Comparison of ENCODE assay signal across 19 mouse cellular contexts in the genomic region with DNA sequence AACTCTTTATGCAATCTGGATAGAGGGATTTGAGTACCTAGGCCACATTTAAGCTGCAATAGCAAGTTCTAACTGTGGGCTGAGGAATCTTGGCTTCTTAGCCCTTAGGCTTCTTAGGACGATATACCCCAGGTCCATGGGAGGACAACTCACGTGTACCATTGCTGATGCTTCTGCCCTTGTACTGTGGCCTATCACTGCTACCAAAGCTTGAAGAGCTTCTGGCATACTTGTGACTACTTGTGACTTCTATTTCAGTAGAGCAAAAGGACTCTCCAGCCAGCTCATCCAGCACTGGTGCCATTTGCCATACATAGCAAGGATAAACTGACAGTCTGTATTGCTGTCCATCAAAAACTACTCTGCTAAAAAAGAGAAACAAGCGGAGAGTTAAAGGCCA. TPM values are rescaled to one million over a fixed set of nuclear protein-coding genes. Genes with fewer than 3 reads are reported as not detected.
A peak's percentile ranks its signal among the peaks of the same experiment; 100 is the strongest.
DNase-seq lines count a peak whose midpoint lies in the region; ATAC-seq and TF ChIP-seq lines count a peak whose summit lies in the region.
"Had no signal": no experiment of that assay in that cellular context is flagged by ENCODE, and none has a peak within 500 bp of the region (broad histone marks: within the 10 kb centered on the region; RNA-seq: fewer than 3 reads in every experiment).

No protein-coding gene starts in this region.

- no peak overlapping the region for H3K4me3 ChIP-seq in gastrocnemius, adult 2 months
- no peak overlapping the region for H3K4me3 ChIP-seq in heart, embryonic 10.5 days
- no peak overlapping the region for H3K4me3 ChIP-seq in liver, embryonic 13.5 days (replicated peaks)
- H3K4me3 ChIP-seq in liver, embryonic 11.5 days (ENCODE audit: low read depth, low read length), result no peak overlapping the region

- H3K9me3 ChIP-seq in heart, embryonic 10.5 days, result no peaks in the 10 kb centered on the region
- no peaks in the 10 kb centered on the region for H3K9me3 ChIP-seq in liver, embryonic 13.5 days (replicated peaks)
- H3K9me3 ChIP-seq in liver, embryonic 11.5 days (ENCODE audit: control insufficient read depth, low read length), result no peaks in the 10 kb centered on the region
- H3K9me3 ChIP-seq: embryonic facial prominence, embryonic 12.5 days; forebrain, embryonic 15.5 days; heart, embryonic 13.5 days; hindbrain, embryonic 15.5 days had no signal

- H3K36me3 ChIP-seq in heart, embryonic 10.5 days, result no peaks in the 10 kb centered on the region
- H3K36me3 ChIP-seq in liver, embryonic 13.5 days, result no peaks in the 10 kb centered on the region
- no peaks in the 10 kb centered on the region for H3K36me3 ChIP-seq in liver, embryonic 11.5 days (ENCODE audit: control insufficient read depth, insufficient read depth, low read length)
- H3K36me3 ChIP-seq: embryonic facial prominence, embryonic 12.5 days; forebrain, embryonic 15.5 days; heart, embryonic 13.5 days; hindbrain, embryonic 15.5 days had no signal

- WGBS in heart, embryonic 10.5 days, result 85% methylated on average over 3 of the region's 3 CpGs
- WGBS in liver, embryonic 13.5 days (ENCODE audit: insufficient replicate concordance), result 85% methylated on average over 3 of the region's 3 CpGs
- WGBS in liver, embryonic 11.5 days, result 88% methylated on average over 3 of the region's 3 CpGs

- peak overlapping the region; percentile 86; the same call in 1 of the 2 replicates for H3K4me2 ChIP-seq in liver, embryonic 13.5 days
- no peak overlapping the region for H3K4me2 ChIP-seq in liver, embryonic 11.5 days

- peaks cover 16% of the 10 kb centered on the region; the same call in 1 of the 2 replicates for H3K4me1 ChIP-seq in heart, embryonic 10.5 days
- H3K4me1 ChIP-seq in liver, embryonic 13.5 days (replicated peaks), result peaks cover 41% of the 10 kb centered on the region
- peaks cover 15% of the 10 kb centered on the region for H3K4me1 ChIP-seq in liver, embryonic 11.5 days (replicated peaks; ENCODE audit: control insufficient read depth, insufficient read depth, low read length)

- no peaks in the 10 kb centered on the region for H3K27me3 ChIP-seq in heart, embryonic 10.5 days (ENCODE audit: insufficient read depth, poor library complexity, severe bottlenecking)
- H3K27me3 ChIP-seq in liver, embryonic 13.5 days, result no peaks in the 10 kb centered on the region
- H3K27me3 ChIP-seq in liver, embryonic 11.5 days (replicated peaks; ENCODE audit: control insufficient read depth, insufficient read depth, low read length), result no peaks in the 10 kb centered on the region
- H3K27me3 ChIP-seq: embryonic facial prominence, embryonic 12.5 days; forebrain, embryonic 15.5 days; heart, embryonic 13.5 days; hindbrain, embryonic 15.5 days had no signal

- ATAC-seq in liver, embryonic 13.5 days (ENCODE audit: low read depth), result no peak
- ATAC-seq in liver, embryonic 11.5 days (replicated peaks; ENCODE audit: low FRiP score), result no peak
- no peak for ATAC-seq in CD4-positive, CD25-positive, alpha-beta regulatory T cell, adult 4 months
- ATAC-seq: forebrain, embryonic 15.5 days; intestine, embryonic 16.5 days had no signal

- intact Hi-C loops in gastrocnemius, adult 2 months (cut with DNase I), result no loop called here

- H3K9ac ChIP-seq in liver, embryonic 13.5 days, result 0 out of 2 replicates have a peak overlapping the region, but pooled peaks have one; percentile 93
- no peak overlapping the region for H3K9ac ChIP-seq in liver, embryonic 11.5 days (ENCODE audit: low read depth, low read length)
- H3K9ac ChIP-seq: forebrain, embryonic 15.5 days; hindbrain, embryonic 15.5 days had no signal

- DNase-seq in gastrocnemius, adult 2 months, result no peak
- no peak for DNase-seq in gastrocnemius, postnatal 10 days
- peak; percentile 48 for DNase-seq in heart, adult 8-10 months (ENCODE audit: low spot score)
- DNase-seq in heart, embryonic 10.5 days (ENCODE audit: low spot score), result no peak
- no peak for DNase-seq in liver, embryonic 13.5 days
- no peak for DNase-seq in liver, embryonic 11.5 days (ENCODE audit: low spot score)
- DNase-seq: adrenal gland, adult 8-10 months; adrenal gland, postnatal 36 days; cerebellum, adult 11 months; cerebellum, adult 8-10 months; cerebellum, postnatal 25 days; gastrocnemius, postnatal 25 days; kidney, adult 2 months had no signal

- no peak for TF ChIP-seq CTCF in gastrocnemius, adult 2 months (IDR thresholded peaks at IDR 0.05)

- H3K27ac ChIP-seq in gastrocnemius, adult 2 months, result peak overlapping the region; percentile 99
- H3K27ac ChIP-seq in heart, embryonic 10.5 days, result no peak overlapping the region
- H3K27ac ChIP-seq in liver, embryonic 13.5 days, result no peak overlapping the region
- no peak overlapping the region for H3K27ac ChIP-seq in liver, embryonic 11.5 days (ENCODE audit: low read depth, low read length)
- H3K27ac ChIP-seq: embryonic facial prominence, embryonic 12.5 days; hindbrain, embryonic 15.5 days had no signal

RNA-seq across cellular contexts. Expression of gene Ogdh, which starts 1.3 kb away (rescaled TPM):
- 100 to 1,000 TPM; 620 to 834 TPM for total RNA-seq in gastrocnemius, adult 2 months (2021)
- 100 to 1,000 TPM; 437 to 480 TPM for total RNA-seq in gastrocnemius, postnatal 10 days (2021)
- 1,000 to 10,000 TPM; 1,901 to 2,083 (median 1,945) TPM for total RNA-seq in heart, adult 8-10 months (2022)
- 187 and 299 TPM in 2 replicates for polyA plus RNA-seq in heart, embryonic 10.5 days (2016; fragmentation: Nextera tagmentation; extraction: Ambion mirVana)
- polyA plus RNA-seq in liver, embryonic 13.5 days (2015; fragmentation: Nextera tagmentation; extraction: Ambion mirVana), result 83.9 and 102 TPM in 2 replicates
- polyA plus RNA-seq in liver, embryonic 11.5 days (2014; fragmentation: Nextera tagmentation; extraction: Ambion mirVana), result 124 and 131 TPM in 2 replicates
- 100 to 1,000 TPM; 146 to 237 TPM for polyA plus RNA-seq in CD4-positive, CD25-positive, alpha-beta regulatory T cell, adult 4 months (2017; shearing (Covaris generic))

RNA-seq across cellular contexts. Expression of gene Tmed4, which starts 15.5 kb away (rescaled TPM):
- total RNA-seq in gastrocnemius, adult 2 months (2021), result 10 to 100 TPM; 57.7 to 75.6 TPM
- total RNA-seq in gastrocnemius, postnatal 10 days (2021), result 10 to 100 TPM; 63.9 to 64.0 TPM
- total RNA-seq in heart, adult 8-10 months (2022), result 100 to 1,000 TPM in 2 of 4 experiments, 10 to 100 TPM in 2; 96.9 to 111 (median 102) TPM
- 85.6 and 101 TPM in 2 replicates for polyA plus RNA-seq in heart, embryonic 10.5 days (2016; fragmentation: Nextera tagmentation; extraction: Ambion mirVana)
- polyA plus RNA-seq in liver, embryonic 13.5 days (2015; fragmentation: Nextera tagmentation; extraction: Ambion mirVana), result 37.0 and 42.9 TPM in 2 replicates
- 76.2 and 78.8 TPM in 2 replicates for polyA plus RNA-seq in liver, embryonic 11.5 days (2014; fragmentation: Nextera tagmentation; extraction: Ambion mirVana)
- polyA plus RNA-seq in CD4-positive, CD25-positive, alpha-beta regulatory T cell, adult 4 months (2017; shearing (Covaris generic)), result 10 to 100 TPM; 76.3 to 100.0 TPM

RNA-seq across cellular contexts. Expression of gene Ddx56, which starts 22.6 kb away (rescaled TPM):
- total RNA-seq in gastrocnemius, adult 2 months (2021), result 10 to 100 TPM; 26.1 to 33.0 TPM
- total RNA-seq in gastrocnemius, postnatal 10 days (2021), result 10 to 100 TPM; 28.6 to 29.5 TPM
- total RNA-seq in heart, adult 8-10 months (2022), result 10 to 100 TPM; 22.6 to 23.5 (median 23.0) TPM
- polyA plus RNA-seq in heart, embryonic 10.5 days (2016; fragmentation: Nextera tagmentation; extraction: Ambion mirVana), result 93.7 and 111 TPM in 2 replicates
- 72.6 and 78.4 TPM in 2 replicates for polyA plus RNA-seq in liver, embryonic 13.5 days (2015; fragmentation: Nextera tagmentation; extraction: Ambion mirVana)
- polyA plus RNA-seq in liver, embryonic 11.5 days (2014; fragmentation: Nextera tagmentation; extraction: Ambion mirVana), result 141 and 151 TPM in 2 replicates
- 100 to 1,000 TPM in 1 of 2 experiments, 10 to 100 TPM in 1; 90.0 to 123 TPM for polyA plus RNA-seq in CD4-positive, CD25-positive, alpha-beta regulatory T cell, adult 4 months (2017; shearing (Covaris generic))
